Mouse (Mus musculus) activated CD4-positive, CD25-positive, alpha-beta regulatory T cell, adult 4 months (primary cell): Measurements from ENCODE around the gene Rpl11. TPM values are rescaled to one million over a fixed set of nuclear protein-coding genes. Genes with fewer than 3 reads are reported as not detected.

ENCODE experiments used
- polyA plus RNA-seq, 2 experiments: library from polyadenylated mRNA; unstranded; fragments of 100-300 nt; shearing (Covaris generic); gene quantifications; one replicate each; pipeline ENCODE4 v1.2.1; 2017

Gene Rpl11
- polyA plus RNA-seq, 2 experiments from 2014 or later, result 1,145 to 1,405 TPM

Other genes starting within 250 kb of the Rpl11 start
- 100 to 1,000 TPM; 172 to 181 TPM for gene Srsf10, start 197.7 kb downstream of the Rpl11 start, polyA plus RNA-seq
- 100 to 1,000 TPM; 216 to 230 TPM for gene Pnrc2, start 179.6 kb downstream of the Rpl11 start, polyA plus RNA-seq
- gene Cnr2, start 158.0 kb downstream of the Rpl11 start, polyA plus RNA-seq, result 1 to 10 TPM; 4.9 to 7.9 TPM
- 10 to 100 TPM; 74.0 to 98.1 TPM for gene Fuca1, start 132.7 kb downstream of the Rpl11 start, polyA plus RNA-seq
- 10 to 100 TPM; 73.0 to 74.3 TPM for gene Hmgcl, start 107.0 kb downstream of the Rpl11 start, polyA plus RNA-seq
- gene Gale, start 89.7 kb downstream of the Rpl11 start, polyA plus RNA-seq, result 10 to 100 TPM; 14.3 to 22.8 TPM
- gene Lypla2, start 80.8 kb downstream of the Rpl11 start, polyA plus RNA-seq, result 10 to 100 TPM; 80.4 to 88.8 TPM
- 1 to 10 TPM; 7.7 to 8.8 TPM for gene Pithd1, start 66.2 kb downstream of the Rpl11 start, polyA plus RNA-seq
- 10 to 100 TPM; 50.0 to 57.9 TPM for gene Eloa, start 31.7 kb downstream of the Rpl11 start, polyA plus RNA-seq
- gene Id3, start 90.1 kb upstream of the Rpl11 start, polyA plus RNA-seq, result 100 to 1,000 TPM; 281 to 355 TPM
- gene E2f2, start 119.0 kb upstream of the Rpl11 start, polyA plus RNA-seq, result 10 to 100 TPM; 22.0 to 34.6 TPM
- under 1 TPM in 1 of 2 experiments, not detected in 1; 0.25 TPM for gene Asap3, start 152.9 kb upstream of the Rpl11 start, polyA plus RNA-seq
- gene Tcea3, start 194.3 kb upstream of the Rpl11 start, polyA plus RNA-seq, result under 1 TPM in 1 of 2 experiments, not detected in 1; 0.58 TPM
- gene Zfp46, start 231.3 kb upstream of the Rpl11 start, polyA plus RNA-seq, result 1 to 10 TPM; 9.4 to 9.5 TPM